Mouse (Mus musculus) induced T-regulatory cell, adult 2 months (primary cell): ENCODE results near the gene Ehbp1l1.

Source experiments
- DNase-seq: peaks from one replicate; pipeline ENCODE4 v3.0.0-alpha.2; 2012; ENCODE audit warnings: low read depth

Ehbp1l1 gene

GRCm38 (mm10) chr19:5725767-5726515 is at the start of gene Ehbp1l1:
TSS of gene Ehbp1l1 (minus strand) at chr19:5726317.
- peak; percentile 90 for DNase-seq

- peak; percentile 93 for DNase-seq
Observed at GRCm38 (mm10) chr19:5770925-5771860, 45.1 kb upstream of the Ehbp1l1 start, which contains the start of gene Scyl1. TSS of gene Scyl1 (minus strand) at chr19:5771419.

GRCm38 (mm10) chr19:5770311-5770710 is 44.2 kb upstream of the Ehbp1l1 start:
- DNase-seq, result no peak

GRCm38 (mm10) chr19:5767271-5767670 is 41.2 kb upstream of the Ehbp1l1 start:
- no peak for DNase-seq

GRCm38 (mm10) chr19:5763163-5763562 is 37.0 kb upstream of the Ehbp1l1 start:
- DNase-seq, result no peak

- DNase-seq, result no peak
Observed at GRCm38 (mm10) chr19:5758878-5759403, 32.8 kb upstream of the Ehbp1l1 start.

GRCm38 (mm10) chr19:5756991-5757636 is 31.0 kb upstream of the Ehbp1l1 start:
- no peak for DNase-seq

- DNase-seq, result no peak
Observed at GRCm38 (mm10) chr19:5756321-5756985, 30.3 kb upstream of the Ehbp1l1 start.

GRCm38 (mm10) chr19:5751742-5752141 is 25.6 kb upstream of the Ehbp1l1 start:
- peak; percentile 47 for DNase-seq

- DNase-seq, result no peak
Observed at GRCm38 (mm10) chr19:5750951-5751350, 24.8 kb upstream of the Ehbp1l1 start.

GRCm38 (mm10) chr19:5749476-5749875 is 23.4 kb upstream of the Ehbp1l1 start:
- DNase-seq, result no peak

GRCm38 (mm10) chr19:5746907-5747363 is 20.8 kb upstream of the Ehbp1l1 start:
- peak; percentile 43 for DNase-seq

- DNase-seq, result no peak
Observed at GRCm38 (mm10) chr19:5745756-5746710, 19.9 kb upstream of the Ehbp1l1 start.

- DNase-seq, result peak; percentile 34
Observed at GRCm38 (mm10) chr19:5743576-5743975, 17.5 kb upstream of the Ehbp1l1 start.

GRCm38 (mm10) chr19:5742241-5742641 is 16.1 kb upstream of the Ehbp1l1 start:
- no peak for DNase-seq

GRCm38 (mm10) chr19:5741641-5742240 is 15.6 kb upstream of the Ehbp1l1 start:
- no peak for DNase-seq

GRCm38 (mm10) chr19:5740320-5741317 is 14.5 kb upstream of the Ehbp1l1 start, which contains the start of gene Ltbp3:
TSS of gene Ltbp3 (plus strand) at chr19:5740904.
- no peak for DNase-seq

- DNase-seq, result no peak
Observed at GRCm38 (mm10) chr19:5739446-5739845, 13.3 kb upstream of the Ehbp1l1 start.
